Mouse (Mus musculus): ENCODE results near the gene Tnfsf11.

GRCm38 (mm10) chr14:78319000-78319399, 11.2 kb upstream of the Tnfsf11 start:
- TF ChIP-seq ELF1 (IDR thresholded peaks at IDR 0.05; ENCODE audit: low read depth, low read length) = no peak
- no peak for TF ChIP-seq POLR2A (IDR thresholded peaks at IDR 0.05; ENCODE audit: low read depth, low read length)
- no peak for TF ChIP-seq ZKSCAN1 (IDR thresholded peaks at IDR 0.05; ENCODE audit: borderline replicate concordance, low read depth, low read length)
- TF ChIP-seq EP300 (IDR thresholded peaks at IDR 0.05; ENCODE audit: low read length) = peak; percentile 67
- TF ChIP-seq CTCF (conservative IDR thresholded peaks at IDR 0.05 in 1 of 2, IDR thresholded peaks at IDR 0.05 in 1 of 2; ENCODE audit: low read depth in 2 of 2, low read length in 2 of 2) = no peak
- TF ChIP-seq USF1 (IDR thresholded peaks at IDR 0.05; ENCODE audit: low read depth, low read length) = no peak
- TF ChIP-seq CHD2 (IDR thresholded peaks at IDR 0.05; ENCODE audit: low read length) = no peak
- TF ChIP-seq ZNF384 (IDR thresholded peaks at IDR 0.05; ENCODE audit: low read depth, low read length) = no peak
- no peak for TF ChIP-seq JUN (IDR thresholded peaks at IDR 0.05; ENCODE audit: insufficient read depth, low read depth, low read length)
- TF ChIP-seq MAFK (IDR thresholded peaks at IDR 0.05; ENCODE audit: insufficient replicate concordance, low read length) = no peak
- TF ChIP-seq USF2 (conservative IDR thresholded peaks at IDR 0.05; ENCODE audit: low read depth, low read length) = no peak
- TF ChIP-seq JUND (conservative IDR thresholded peaks at IDR 0.05; ENCODE audit: low read depth, low read length) = no peak; the same call in 1 of the 2 replicates
- TF ChIP-seq HCFC1 (IDR thresholded peaks at IDR 0.05; ENCODE audit: low read depth, low read length) = no peak
- no peak for TF ChIP-seq MEF2A (IDR thresholded peaks at IDR 0.05; ENCODE audit: borderline replicate concordance, low read depth, low read length)

All from CH12.LX (cell line).